Mouse (Mus musculus): ENCODE results near the gene Tmx1.
A peak's percentile ranks its signal among the peaks of the same experiment; 100 is the strongest.

The Tmx1 gene

GRCm38 (mm10) chr12:70452726-70453645, at the start of gene Tmx1:
Tmx1 (plus strand) TSS chr12:70453095.
- DNase-seq, result peak; percentile 98

- DNase-seq, result no peak
Measured at GRCm38 (mm10) chr12:70404327-70404726, 48.6 kb upstream of the Tmx1 start.

GRCm38 (mm10) chr12:70408396-70408795, 44.5 kb upstream of the Tmx1 start:
- DNase-seq, result no peak

GRCm38 (mm10) chr12:70409600-70409999, 43.3 kb upstream of the Tmx1 start:
- no peak for DNase-seq

- no peak for DNase-seq
Measured at GRCm38 (mm10) chr12:70420216-70420615, 32.7 kb upstream of the Tmx1 start.

- DNase-seq, result no peak
Measured at GRCm38 (mm10) chr12:70421028-70421427, 31.9 kb upstream of the Tmx1 start.

- no peak for DNase-seq
Measured at GRCm38 (mm10) chr12:70422322-70423118, 30.4 kb upstream of the Tmx1 start.

- no peak for DNase-seq
Measured at GRCm38 (mm10) chr12:70427885-70428284, 25.0 kb upstream of the Tmx1 start.

- DNase-seq, result no peak
Measured at GRCm38 (mm10) chr12:70429637-70430036, 23.3 kb upstream of the Tmx1 start.

- peak; percentile 63 to 69 for DNase-seq
Measured at GRCm38 (mm10) chr12:70430307-70430950, 22.5 kb upstream of the Tmx1 start.

GRCm38 (mm10) chr12:70431428-70431827, 21.5 kb upstream of the Tmx1 start:
- no peak for DNase-seq

GRCm38 (mm10) chr12:70449961-70450360, 2.9 kb upstream of the Tmx1 start:
- no peak for DNase-seq

GRCm38 (mm10) chr12:70451533-70451932, 1.4 kb upstream of the Tmx1 start:
- DNase-seq, result no peak

GRCm38 (mm10) chr12:70452143-70452542, 752 bp upstream of the Tmx1 start:
- no peak for DNase-seq

GRCm38 (mm10) chr12:70455226-70455625, 2.3 kb downstream of the Tmx1 start:
- DNase-seq, result no peak

- no peak for DNase-seq
Measured at GRCm38 (mm10) chr12:70459546-70459945, 6.7 kb downstream of the Tmx1 start.

- no peak for DNase-seq
Measured at GRCm38 (mm10) chr12:70464016-70464415, 11.1 kb downstream of the Tmx1 start.

- DNase-seq, result no peak
Measured at GRCm38 (mm10) chr12:70475336-70475735, 22.4 kb downstream of the Tmx1 start.

GRCm38 (mm10) chr12:70476884-70477576, 24.1 kb downstream of the Tmx1 start:
- peak; percentile 15 to 37 for DNase-seq

- peak; percentile 78 to 82 for DNase-seq
Measured at GRCm38 (mm10) chr12:70477593-70478287, 24.8 kb downstream of the Tmx1 start.

GRCm38 (mm10) chr12:70485956-70486355, 33.1 kb downstream of the Tmx1 start:
- no peak for DNase-seq

All from kidney, postnatal 4 days (tissue).